Mouse (Mus musculus): Measurements from ENCODE around the gene Serpina3i.

The Serpina3i gene

GRCm38 (mm10) chr12:104305991-104306390 is 43.1 kb downstream of the Serpina3i start:
- DNase-seq: no peak

- DNase-seq: no peak
These were observed 51.3 kb downstream of the Serpina3i start, which contains the start of gene Serpina3j for GRCm38 (mm10) chr12:104314253-104314652. Serpina3j (plus strand) TSS chr12:104314553.

All from right cerebral cortex, postnatal 14 days (tissue).